Mouse (Mus musculus) intestine, postnatal 0 days (tissue): ENCODE data around the gene Rnf123. TPM values are rescaled to one million over a fixed set of nuclear protein-coding genes. Genes with fewer than 3 reads are reported as not detected.
A peak's percentile ranks its signal among the peaks of the same experiment; 100 is the strongest.

ENCODE experiments used
- ATAC-seq: fragments of 200-750 bp; cut with Nextera tagmentation; 2 replicates; pipeline ENCODE4 v1.8.0; 2017; ENCODE audit warnings: mild to moderate bottlenecking, moderate TSS enrichment, moderate library complexity
- H3K27ac ChIP-seq: fragments of 300-500 bp; sonication (generic); 2 replicates; pipeline ENCODE4 v1.5.1; 2014; ENCODE audit warnings: mild to moderate bottlenecking, low read depth, low read length, moderate library complexity
- H3K27me3 ChIP-seq: fragments of 300-500 bp; sonication (generic); replicated peaks from 2 replicates; pipeline ENCODE4 v1.6.1; 2014; ENCODE audit warnings: low read length, mixed read lengths; ENCODE audit not compliant: control insufficient read depth, insufficient read depth
- H3K36me3 ChIP-seq: fragments of 300-500 bp; sonication (generic); 2 replicates; pipeline ENCODE4 v1.6.1; 2014; ENCODE audit warnings: mild to moderate bottlenecking, moderate library complexity; ENCODE audit not compliant: control insufficient read depth, insufficient read depth
- H3K4me1 ChIP-seq: fragments of 300-500 bp; sonication (generic); replicated peaks from 2 replicates; pipeline ENCODE4 v1.6.1; 2014; ENCODE audit warnings: antibody characterized with exemption, low read length, mixed read lengths; ENCODE audit not compliant: control insufficient read depth, insufficient read depth
- H3K4me2 ChIP-seq: fragments of 300-500 bp; sonication (generic); replicated peaks from 2 replicates; pipeline ENCODE4 v1.6.1; 2014; ENCODE audit warnings: low read depth, mild to moderate bottlenecking, moderate library complexity
- H3K4me3 ChIP-seq: fragments of 300-500 bp; sonication (generic); 2 replicates; pipeline ENCODE4 v1.5.1; 2014; ENCODE audit warnings: low read depth, low read length
- H3K9ac ChIP-seq: fragments of 300-500 bp; sonication (generic); 2 replicates; pipeline ENCODE4 v1.6.1; 2014; ENCODE audit warnings: mild to moderate bottlenecking, low read depth, low read length
- H3K9me3 ChIP-seq: fragments of 300-500 bp; sonication (generic); 2 replicates; pipeline ENCODE4 v1.6.1; 2016; ENCODE audit warnings: mixed run types; ENCODE audit not compliant: control insufficient read depth
- CTCF ChIP-seq: sonication (generic); IDR thresholded peaks from 2 replicates; pipeline ENCODE4 v1.5.1; 2016; ENCODE audit warnings: low read depth, mild to moderate bottlenecking, control low read depth, antibody characterized with exemption, moderate library complexity
- WGBS: fragments of 180-500 bp; shearing (Covaris S2); extraction: QIAGEN DNeasy Blood & Tissue Kit; methylation state at CpG from one replicate; pipeline ENCODE4 v1.1.7; 2014; 5-methylcytosine and 5-hydroxymethylcytosine counted together
- polyA plus RNA-seq: library from polyadenylated mRNA; unstranded; fragments of >200 nt; fragmentation: Nextera tagmentation; extraction: Ambion mirVana; gene quantifications from 2 replicates; pipeline ENCODE4 v1.2.1, GENCODE M21; 2015

Rnf123 gene
- polyA plus RNA-seq, 1 experiment from 2014 or later, result 18.2 TPM

- no peaks in the 10 kb centered on the region for H3K9me3 ChIP-seq
- H3K9ac ChIP-seq, result peak within 1 kb of the TSS; percentile 53
- TF ChIP-seq CTCF, result no peak
- H3K27ac ChIP-seq, result peak within 1 kb of the TSS; percentile 95
- no peaks in the 10 kb centered on the region for H3K27me3 ChIP-seq
- H3K36me3 ChIP-seq, result peaks cover 48% of the 10 kb centered on the region
- ATAC-seq, result peak; percentile 86
- under 1% methylated on average over 39 of the region's 39 CpGs for WGBS
- H3K4me2 ChIP-seq, result peak within 1 kb of the TSS; percentile 71
- peak within 1 kb of the TSS; percentile 56 for H3K4me3 ChIP-seq
- H3K4me1 ChIP-seq, result peaks cover 15% of the 10 kb centered on the region; the same call in 1 of the 2 replicates
Measured at GRCm38 (mm10) chr9:108049016-108049455, 34.1 kb downstream of the Rnf123 start, which contains the start of gene Gmppb. Gene Gmppb, plus strand, starts transcription at chr9:108049242.

- peak overlapping the region; percentile 88 for H3K27ac ChIP-seq
- peak overlapping the region; percentile 71 for H3K4me2 ChIP-seq
- peak overlapping the region; percentile 56 for H3K4me3 ChIP-seq
- WGBS, result under 1% methylated on average over 19 of the region's 19 CpGs
- H3K4me1 ChIP-seq, result peaks cover 15% of the 10 kb centered on the region; the same call in 1 of the 2 replicates
- H3K27me3 ChIP-seq, result no peaks in the 10 kb centered on the region
- TF ChIP-seq CTCF, result no peak
- H3K9me3 ChIP-seq, result no peaks in the 10 kb centered on the region
- peak overlapping the region; percentile 50 for H3K9ac ChIP-seq
- peak; percentile 5; the same call in 1 of the 2 replicates for ATAC-seq
- H3K36me3 ChIP-seq, result peaks cover 45% of the 10 kb centered on the region
Measured at GRCm38 (mm10) chr9:108048566-108048955, 34.6 kb downstream of the Rnf123 start.

- peak overlapping the region; percentile 56 for H3K4me3 ChIP-seq
- H3K9ac ChIP-seq, result peak overlapping the region; percentile 50
- H3K27ac ChIP-seq, result peak overlapping the region; percentile 88
- peak; percentile 16; the same call in 1 of the 2 replicates for TF ChIP-seq CTCF
- no peaks in the 10 kb centered on the region for H3K27me3 ChIP-seq
- peak overlapping the region; percentile 71 for H3K4me2 ChIP-seq
- no peaks in the 10 kb centered on the region for H3K9me3 ChIP-seq
- ATAC-seq, result no peak
- 40% methylated on average over 17 of the region's 17 CpGs for WGBS
- peaks cover 15% of the 10 kb centered on the region; the same call in 1 of the 2 replicates for H3K4me1 ChIP-seq
- H3K36me3 ChIP-seq, result peaks cover 47% of the 10 kb centered on the region
Measured at GRCm38 (mm10) chr9:108047601-108048565, 35.3 kb downstream of the Rnf123 start.

GRCm38 (mm10) chr9:108046582-108046981, 36.6 kb downstream of the Rnf123 start:
- no peaks in the 10 kb centered on the region for H3K9me3 ChIP-seq
- peaks cover 15% of the 10 kb centered on the region; the same call in 1 of the 2 replicates for H3K4me1 ChIP-seq
- WGBS, result 85% methylated on average over 4 of the region's 4 CpGs
- no peak overlapping the region for H3K4me3 ChIP-seq
- H3K27me3 ChIP-seq, result no peaks in the 10 kb centered on the region
- no peak for ATAC-seq
- H3K27ac ChIP-seq, result no peak overlapping the region
- no peak for TF ChIP-seq CTCF
- H3K4me2 ChIP-seq, result no peak overlapping the region
- H3K9ac ChIP-seq, result 0 out of 2 replicates have a peak overlapping the region, but pooled peaks have one; percentile 3
- H3K36me3 ChIP-seq, result peaks cover 52% of the 10 kb centered on the region

- H3K4me3 ChIP-seq, result no peak overlapping the region
- 93% methylated on average over 8 of the region's 8 CpGs for WGBS
- no peak for ATAC-seq
Measured at GRCm38 (mm10) chr9:108044751-108045492, 38.2 kb downstream of the Rnf123 start.

More at GRCm38 (mm10) chr9:108044751-108045492, 38.2 kb downstream of the Rnf123 start:
- Histone ChIP-seq H3K9ac (no peak overlapping the region), H3K4me2 (no peak overlapping the region), H3K9me3 (no peaks in the 10 kb centered on the region), H3K27ac (no peak overlapping the region), H3K36me3 (peaks cover 54% of the 10 kb centered on the region), H3K27me3 (no peaks in the 10 kb centered on the region), H3K4me1 (peaks cover 10% of the 10 kb centered on the region; the same call in 1 of the 2 replicates)
- TF ChIP-seq CTCF, result peak; percentile 48
